Mouse (Mus musculus) CD4-positive helper T cell, adult 2 months (primary cell): ENCODE data around the gene Ggn.
"Not testable (repeated sequence)": the region's sequence is repeated elsewhere in the genome, so short reads cannot be mapped to it uniquely, and the experiment has no call there.

ENCODE experiments used
- DNase-seq: peaks from one replicate; pipeline ENCODE4 v3.0.0-alpha.2; 2012; ENCODE audit warnings: low read depth, missing footprints, low spot score

The Ggn gene

GRCm38 (mm10) chr7:29170066-29170754, at the start of gene Ggn, which contains the start of gene Spred3:
Ggn (plus strand) TSS chr7:29170210.
Spred3 (minus strand) TSS chr7:29170411.
- DNase-seq: peak; percentile 58

GRCm38 (mm10) chr7:29122821-29123220, 47.2 kb upstream of the Ggn start:
- no peak for DNase-seq

GRCm38 (mm10) chr7:29123531-29124358, 46.3 kb upstream of the Ggn start:
- DNase-seq: no peak

- peak; percentile 56 for DNase-seq
Observed at GRCm38 (mm10) chr7:29124970-29125369, 45.0 kb upstream of the Ggn start, which contains the start of gene Ryr1. Ryr1 (minus strand) TSS chr7:29125179.

GRCm38 (mm10) chr7:29126173-29126915, 43.7 kb upstream of the Ggn start:
- peak; percentile 81 for DNase-seq

- peak; percentile 58 for DNase-seq
Observed at GRCm38 (mm10) chr7:29128725-29129124, 41.3 kb upstream of the Ggn start.

- DNase-seq: no peak
Observed at GRCm38 (mm10) chr7:29134230-29134629, 35.8 kb upstream of the Ggn start.

GRCm38 (mm10) chr7:29134693-29135386, 35.2 kb upstream of the Ggn start, which contains the start of gene Rasgrp4:
Rasgrp4 (plus strand) TSS chr7:29134851.
- peak; percentile 90 for DNase-seq

- no peak for DNase-seq
Observed at GRCm38 (mm10) chr7:29137429-29137828, 32.6 kb upstream of the Ggn start.

GRCm38 (mm10) chr7:29139237-29139636, 30.8 kb upstream of the Ggn start:
- DNase-seq: not testable (repeated sequence)

GRCm38 (mm10) chr7:29141416-29141815, 28.6 kb upstream of the Ggn start:
- peak; percentile 88 for DNase-seq

- no peak for DNase-seq
Observed at GRCm38 (mm10) chr7:29144006-29144405, 26.0 kb upstream of the Ggn start.

GRCm38 (mm10) chr7:29146625-29147367, 23.2 kb upstream of the Ggn start:
- no peak for DNase-seq

GRCm38 (mm10) chr7:29148771-29149170, 21.2 kb upstream of the Ggn start:
- DNase-seq: no peak

- DNase-seq: no peak
Observed at GRCm38 (mm10) chr7:29151486-29151885, 18.5 kb upstream of the Ggn start.

GRCm38 (mm10) chr7:29154018-29154720, 15.8 kb upstream of the Ggn start:
- DNase-seq: no peak

GRCm38 (mm10) chr7:29155196-29155837, 14.7 kb upstream of the Ggn start:
- DNase-seq: peak; percentile 87

- DNase-seq: peak; percentile 87
Observed at GRCm38 (mm10) chr7:29155838-29156782, 13.9 kb upstream of the Ggn start, which contains the start of gene Fam98c. Fam98c (minus strand) TSS chr7:29156234.
